Mouse (Mus musculus) kidney, embryonic 16.5 days (tissue): Measurements from ENCODE around the gene Nptxr. TPM values are rescaled to one million over a fixed set of nuclear protein-coding genes. Genes with fewer than 3 reads are reported as not detected.

Experiments
- ATAC-seq: fragments of 200-750 bp; cut with Nextera tagmentation; 2 replicates; pipeline ENCODE4 v1.8.0; 2017; ENCODE audit warnings: moderate TSS enrichment; ENCODE audit not compliant: low FRiP score, low TSS enrichment
- H3K27ac ChIP-seq: fragments of 300-500 bp; sonication (generic); 2 replicates; pipeline ENCODE4 v1.5.1; 2014; ENCODE audit warnings: low read length
- H3K27me3 ChIP-seq: fragments of 300-500 bp; sonication (generic); 2 replicates; pipeline ENCODE4 v1.6.1; 2014; ENCODE audit warnings: low read length, control low read depth, mixed read lengths; ENCODE audit not compliant: insufficient read depth
- H3K36me3 ChIP-seq: fragments of 300-500 bp; sonication (generic); 2 replicates; pipeline ENCODE4 v1.6.1; 2014; ENCODE audit warnings: low read length, control low read depth, mixed read lengths; ENCODE audit not compliant: insufficient read depth
- H3K4me1 ChIP-seq: fragments of 300-500 bp; sonication (generic); 2 replicates; pipeline ENCODE4 v1.6.1; 2014; ENCODE audit warnings: low read length, control low read depth, mixed read lengths; ENCODE audit not compliant: insufficient read depth
- H3K4me2 ChIP-seq: fragments of 300-500 bp; sonication (generic); replicated peaks from 2 replicates; pipeline ENCODE4 v1.6.1; 2014; ENCODE audit warnings: low read depth, low read length
- H3K4me3 ChIP-seq: fragments of 300-500 bp; sonication (generic); 2 replicates; pipeline ENCODE4 v1.5.1; 2014; ENCODE audit warnings: mild to moderate bottlenecking, low read length
- H3K9ac ChIP-seq: fragments of 300-500 bp; sonication (generic); replicated peaks from 2 replicates; pipeline ENCODE4 v1.6.1; 2014; ENCODE audit warnings: low read length
- H3K9me3 ChIP-seq: fragments of 300-500 bp; sonication (generic); 2 replicates; pipeline ENCODE4 v1.6.1; 2016; ENCODE audit warnings: low read length, control low read depth
- WGBS: fragments of 180-500 bp; shearing (Covaris S2); extraction: QIAGEN DNeasy Blood & Tissue Kit; methylation state at CpG from one replicate; pipeline ENCODE4 v1.1.7; 2014; 5-methylcytosine and 5-hydroxymethylcytosine counted together
- polyA plus RNA-seq: library from polyadenylated mRNA; unstranded; fragments of >200 nt; fragmentation: Nextera tagmentation; extraction: Ambion mirVana; gene quantifications from 2 replicates; pipeline ENCODE4 v1.2.1, GENCODE M21; 2015

The Nptxr gene
- polyA plus RNA-seq, 1 experiment from 2014 or later, result 1.9 TPM

DNA sequence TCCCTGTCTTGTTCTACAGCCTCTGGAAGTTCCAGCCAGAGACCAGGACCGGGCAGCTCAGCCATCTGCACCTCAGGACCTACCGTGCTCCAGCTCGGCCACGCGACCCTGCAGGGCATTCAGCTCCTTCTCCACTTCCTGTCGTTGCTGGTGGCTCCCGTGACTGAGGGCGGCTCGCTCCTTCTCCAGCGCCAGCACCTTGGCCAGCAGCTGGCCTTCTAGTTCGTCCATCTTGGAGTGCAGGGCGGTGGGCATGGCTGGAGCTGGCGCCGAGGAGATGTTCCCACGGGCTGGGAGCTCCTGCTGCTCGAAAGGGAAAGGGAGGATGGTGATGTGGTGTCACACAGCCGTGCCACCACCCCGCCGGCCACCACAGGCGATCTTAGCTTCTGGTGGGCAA is 10.4 kb downstream of the Nptxr start:
- H3K4me2 ChIP-seq, result no peak overlapping the region
- ATAC-seq, result no peak
- H3K4me1 ChIP-seq, result no peaks in the 10 kb centered on the region
- H3K36me3 ChIP-seq, result no peaks in the 10 kb centered on the region
- no peak overlapping the region for H3K4me3 ChIP-seq
- no peaks in the 10 kb centered on the region for H3K9me3 ChIP-seq
- no peak overlapping the region for H3K27ac ChIP-seq
- 20% methylated on average over 20 of the region's 20 CpGs for WGBS
- peaks cover 6% of the 10 kb centered on the region; the same call in 1 of the 2 replicates for H3K27me3 ChIP-seq
- H3K9ac ChIP-seq, result no peak overlapping the region

DNA sequence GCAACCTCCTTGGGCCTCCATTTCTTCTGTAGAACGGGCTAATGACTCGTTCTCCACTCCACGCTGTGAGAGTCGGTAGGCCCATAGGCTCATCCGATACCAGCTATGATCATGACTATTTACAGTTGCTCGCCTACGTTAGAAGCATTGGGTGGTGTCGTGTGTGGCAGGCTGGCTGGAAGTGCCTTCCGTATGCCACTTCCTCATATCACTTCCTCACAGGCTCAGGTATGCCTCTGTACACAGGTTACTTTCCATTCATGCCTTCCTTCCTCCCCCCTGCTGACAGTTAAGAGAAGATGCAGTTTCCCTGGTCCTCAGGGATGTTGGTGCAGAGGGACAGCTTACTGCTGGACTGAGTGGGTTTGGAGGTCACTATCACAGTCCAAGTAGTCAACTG is 11.5 kb downstream of the Nptxr start:
- H3K27me3 ChIP-seq, result peaks cover 4% of the 10 kb centered on the region; the same call in 1 of the 2 replicates
- H3K4me1 ChIP-seq, result no peaks in the 10 kb centered on the region
- WGBS, result 91% methylated on average over 9 of the region's 9 CpGs
- ATAC-seq, result no peak
- H3K9me3 ChIP-seq, result no peaks in the 10 kb centered on the region
- no peaks in the 10 kb centered on the region for H3K36me3 ChIP-seq
- H3K27ac ChIP-seq, result no peak overlapping the region
- no peak overlapping the region for H3K9ac ChIP-seq
- no peak overlapping the region for H3K4me2 ChIP-seq
- H3K4me3 ChIP-seq, result no peak overlapping the region

DNA sequence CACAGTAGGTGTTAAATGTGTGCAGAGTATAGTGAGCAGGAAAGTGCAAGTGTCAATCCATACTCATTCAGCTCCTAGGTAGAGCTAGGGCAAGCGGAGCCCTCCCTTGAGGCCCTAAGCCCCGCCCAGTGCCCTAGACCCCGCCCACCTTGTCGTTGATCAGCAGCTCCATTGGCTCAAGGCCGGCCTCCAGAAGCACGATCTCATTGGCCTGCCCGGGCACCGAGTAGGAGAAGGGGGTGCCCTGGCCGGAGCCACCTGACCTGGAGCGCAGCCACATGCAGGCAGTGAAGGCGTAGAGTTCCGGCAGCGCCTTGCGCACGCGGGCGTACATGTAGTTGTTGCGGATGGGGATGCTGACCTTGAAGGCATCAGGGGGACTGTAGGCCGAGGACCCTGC is 12.1 kb downstream of the Nptxr start:
- Histone ChIP-seq H3K9me3 (no peaks in the 10 kb centered on the region), H3K4me2 (no peak overlapping the region), H3K27ac (no peak overlapping the region), H3K27me3 (peaks cover 4% of the 10 kb centered on the region; the same call in 1 of the 2 replicates), H3K36me3 (no peaks in the 10 kb centered on the region), H3K9ac (no peak overlapping the region), H3K4me3 (no peak overlapping the region), H3K4me1 (no peaks in the 10 kb centered on the region)
- ATAC-seq, result no peak
- 19% methylated on average over 19 of the region's 19 CpGs for WGBS

DNA sequence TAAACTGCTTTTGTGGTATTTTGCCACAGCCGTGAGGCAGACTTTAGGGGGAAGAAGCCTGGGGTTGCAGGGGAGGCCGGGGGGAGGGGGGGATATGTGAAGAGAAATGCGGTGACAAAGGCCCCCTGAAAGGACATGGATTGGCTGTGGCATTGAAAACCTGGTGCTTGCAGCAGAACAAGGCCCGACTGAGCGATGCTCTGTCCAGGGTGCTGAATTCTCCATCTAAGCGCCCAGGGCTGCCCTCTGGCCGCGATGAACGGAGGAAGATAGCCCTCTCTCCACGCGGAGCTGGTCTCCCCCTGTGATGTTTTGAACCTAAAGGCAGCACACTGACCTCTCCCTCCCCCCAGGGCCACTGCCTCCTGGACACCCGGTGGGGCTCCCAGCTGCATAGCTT is 13.1 kb downstream of the Nptxr start:
- Histone ChIP-seq H3K4me3 (no peak overlapping the region), H3K4me1 (no peaks in the 10 kb centered on the region), H3K36me3 (no peaks in the 10 kb centered on the region), H3K27ac (no peak overlapping the region), H3K9me3 (no peaks in the 10 kb centered on the region), H3K4me2 (no peak overlapping the region), H3K27me3 (peaks cover 4% of the 10 kb centered on the region; the same call in 1 of the 2 replicates), H3K9ac (no peak overlapping the region)
- 6% methylated on average over 12 of the region's 12 CpGs for WGBS
- ATAC-seq, result no peak

DNA sequence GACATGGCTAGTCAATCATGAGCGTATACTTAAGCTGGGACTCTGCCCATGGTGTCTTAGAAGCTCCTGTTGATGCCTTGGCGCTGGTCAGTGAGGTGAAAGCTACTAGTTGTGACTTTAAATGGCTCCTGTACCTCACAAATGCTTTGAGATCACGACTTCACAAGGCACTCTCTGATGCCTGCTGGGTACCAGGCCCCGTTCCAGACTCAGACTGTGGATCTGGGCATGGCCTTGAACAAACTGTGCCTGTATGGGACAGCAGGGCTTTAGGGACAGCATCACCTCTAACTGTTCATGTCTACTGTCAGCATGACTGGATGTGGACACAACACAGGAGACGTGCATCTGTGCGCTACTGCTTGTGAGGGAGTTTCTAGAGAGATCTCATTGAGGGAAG is 13.7 kb downstream of the Nptxr start:
- no peaks in the 10 kb centered on the region for H3K9me3 ChIP-seq
- no peak for ATAC-seq
- H3K4me1 ChIP-seq, result no peaks in the 10 kb centered on the region
- H3K27ac ChIP-seq, result no peak overlapping the region
- peaks cover 4% of the 10 kb centered on the region; the same call in 1 of the 2 replicates for H3K27me3 ChIP-seq
- 81% methylated on average over 6 of the region's 6 CpGs for WGBS
- no peak overlapping the region for H3K4me2 ChIP-seq
- no peak overlapping the region for H3K4me3 ChIP-seq
- no peaks in the 10 kb centered on the region for H3K36me3 ChIP-seq
- no peak overlapping the region for H3K9ac ChIP-seq

DNA sequence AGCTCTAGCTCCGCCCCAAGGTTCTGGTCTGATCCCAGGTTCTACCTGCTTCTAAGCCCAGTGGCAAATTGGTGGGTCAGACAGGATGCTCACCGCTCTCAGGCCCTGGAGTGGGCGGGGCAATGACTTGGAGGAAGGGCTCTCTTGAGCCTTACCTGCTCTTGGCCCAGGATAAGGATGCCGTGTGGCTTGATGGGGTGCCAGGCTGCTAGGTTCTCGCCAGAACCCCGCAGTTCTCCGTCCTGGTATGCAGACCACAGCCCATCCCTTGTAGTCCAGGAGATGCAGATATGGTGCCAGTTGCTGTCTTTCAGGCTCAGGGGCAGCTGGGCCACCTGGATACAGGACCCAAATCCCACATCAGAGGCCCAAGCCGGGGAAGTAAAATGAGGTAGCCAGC is 14.5 kb downstream of the Nptxr start:
- 57% methylated on average over 8 of the region's 8 CpGs for WGBS
- H3K9me3 ChIP-seq, result no peaks in the 10 kb centered on the region
- no peak overlapping the region for H3K4me2 ChIP-seq
- no peak overlapping the region for H3K4me3 ChIP-seq
- H3K36me3 ChIP-seq, result no peaks in the 10 kb centered on the region
- H3K4me1 ChIP-seq, result no peaks in the 10 kb centered on the region
- no peak overlapping the region for H3K27ac ChIP-seq
- no peak for ATAC-seq
- H3K9ac ChIP-seq, result no peak overlapping the region
- 0 out of 2 replicates have a peak, but pooled peaks cover under 1% of the 10 kb centered on the region for H3K27me3 ChIP-seq

DNA sequence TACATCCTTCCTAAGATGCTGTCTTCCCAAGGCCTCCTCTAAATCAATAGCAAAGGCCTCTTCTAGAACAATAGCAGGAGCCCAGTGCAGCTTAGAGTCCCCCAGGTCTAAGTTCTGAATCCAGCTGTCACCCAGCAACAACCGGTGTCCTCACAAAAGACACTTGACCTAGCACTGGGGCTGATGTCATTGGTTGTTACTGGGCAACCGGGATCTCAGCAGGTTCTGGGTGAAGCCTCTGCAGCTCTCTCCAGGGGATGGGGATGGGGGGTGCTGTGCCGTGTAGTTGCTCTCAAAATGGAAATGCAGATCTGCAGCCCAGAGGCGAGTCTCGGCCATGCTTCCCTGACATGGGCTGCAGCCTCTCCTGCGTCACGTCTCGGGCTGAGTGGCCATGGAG is 16.8 kb downstream of the Nptxr start:
- WGBS, result 70% methylated on average over 8 of the region's 8 CpGs
- no peak overlapping the region for H3K9ac ChIP-seq
- H3K4me3 ChIP-seq, result no peak overlapping the region
- no peaks in the 10 kb centered on the region for H3K36me3 ChIP-seq
- H3K27me3 ChIP-seq, result no peaks in the 10 kb centered on the region
- H3K27ac ChIP-seq, result no peak overlapping the region
- ATAC-seq, result no peak
- no peak overlapping the region for H3K4me2 ChIP-seq
- H3K9me3 ChIP-seq, result no peaks in the 10 kb centered on the region
- H3K4me1 ChIP-seq, result no peaks in the 10 kb centered on the region

DNA sequence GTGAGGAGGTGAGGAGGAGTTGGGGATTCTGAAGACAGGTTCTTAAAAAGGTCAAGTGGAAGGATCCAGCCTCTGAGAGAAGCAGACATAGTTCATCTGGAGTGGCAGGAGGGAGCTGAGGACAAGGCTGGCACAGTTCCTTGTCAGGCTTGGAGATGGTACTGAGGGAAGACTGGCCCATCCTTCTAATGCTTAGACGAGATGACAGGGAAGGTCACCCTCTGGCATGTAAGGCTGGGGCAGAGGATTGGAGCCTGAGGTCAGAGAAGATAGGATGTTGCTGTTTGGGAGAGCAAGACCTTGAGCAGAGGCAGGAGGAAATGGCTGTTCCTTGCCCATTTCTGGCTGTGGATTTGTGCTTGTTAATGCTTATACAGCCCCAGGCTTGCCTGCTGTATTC is 19.5 kb downstream of the Nptxr start:
- Histone ChIP-seq H3K9me3 (no peaks in the 10 kb centered on the region), H3K36me3 (no peaks in the 10 kb centered on the region), H3K4me1 (no peaks in the 10 kb centered on the region), H3K4me2 (no peak overlapping the region), H3K27ac (no peak overlapping the region), H3K27me3 (no peaks in the 10 kb centered on the region), H3K4me3 (no peak overlapping the region), H3K9ac (no peak overlapping the region)
- 72% methylated on average over 1 of the region's 1 CpGs for WGBS
- no peak for ATAC-seq

DNA sequence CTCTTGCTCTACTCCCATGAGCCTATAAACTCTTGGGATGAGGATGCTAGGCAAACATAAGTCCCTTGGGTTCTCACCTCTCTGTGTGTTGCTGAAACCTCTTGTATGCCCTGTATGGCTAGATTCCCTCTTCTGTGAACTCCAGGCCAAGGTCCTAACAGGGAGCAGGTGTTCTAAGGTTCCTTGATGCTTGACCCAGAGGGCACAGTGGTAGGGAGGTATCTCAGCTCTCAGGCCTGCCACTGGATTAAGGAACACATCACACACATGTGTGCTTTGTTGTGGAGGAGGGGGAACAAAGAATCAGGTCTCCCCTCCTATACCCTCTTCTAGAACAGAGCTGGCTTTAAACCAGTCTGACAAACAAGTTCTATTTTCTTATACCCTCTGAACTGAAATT is 26.8 kb downstream of the Nptxr start, which contains the start of gene Dnal4:
Gene Dnal4, minus strand, starts transcription at position 101 of the 400 bp plus-strand sequence.
- Histone ChIP-seq H3K4me1 (peaks cover 16% of the 10 kb centered on the region), H3K9me3 (no peaks in the 10 kb centered on the region), H3K27me3 (no peaks in the 10 kb centered on the region), H3K4me2 (no peak within 1 kb of the TSS), H3K9ac (no peak within 1 kb of the TSS), H3K36me3 (no peaks in the 10 kb centered on the region), H3K4me3 (no peak within 1 kb of the TSS), H3K27ac (no peak within 1 kb of the TSS)
- no peak for ATAC-seq

DNA sequence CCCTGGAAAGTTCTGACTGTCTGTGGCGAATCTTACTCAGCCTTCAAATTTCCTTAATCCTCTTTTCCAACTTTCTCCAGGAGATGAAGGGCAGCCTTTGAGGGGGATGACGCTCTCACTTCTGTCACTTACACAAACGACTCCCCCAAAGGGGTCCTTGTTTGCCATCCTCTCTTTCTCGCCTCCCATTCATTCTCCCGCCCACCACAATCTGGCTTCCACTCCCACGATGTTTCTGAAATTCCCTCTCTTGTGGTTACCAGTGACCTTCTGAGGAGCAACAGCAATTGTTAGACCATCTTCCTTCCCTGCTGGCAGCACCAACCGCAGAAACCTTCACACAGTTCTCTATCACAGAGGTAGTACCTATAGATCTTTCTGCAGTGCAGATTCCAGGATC is 28.9 kb downstream of the Nptxr start:
- Histone ChIP-seq H3K36me3 (no peaks in the 10 kb centered on the region), H3K9me3 (no peaks in the 10 kb centered on the region), H3K4me3 (no peak overlapping the region), H3K27ac (no peak overlapping the region), H3K27me3 (no peaks in the 10 kb centered on the region), H3K4me2 (no peak overlapping the region), H3K9ac (no peak overlapping the region), H3K4me1 (peaks cover 16% of the 10 kb centered on the region)
- WGBS, result 59% methylated on average over 7 of the region's 7 CpGs
- no peak for ATAC-seq
